Mouse (Mus musculus): ENCODE results near the gene Ttc12. TPM values are rescaled to one million over a fixed set of nuclear protein-coding genes. Genes with fewer than 3 reads are reported as not detected.
A peak's percentile ranks its signal among the peaks of the same experiment; 100 is the strongest.

Ttc12 gene
- polyA plus RNA-seq, 1 experiment from 2014 or later = 4.0 TPM

DNA sequence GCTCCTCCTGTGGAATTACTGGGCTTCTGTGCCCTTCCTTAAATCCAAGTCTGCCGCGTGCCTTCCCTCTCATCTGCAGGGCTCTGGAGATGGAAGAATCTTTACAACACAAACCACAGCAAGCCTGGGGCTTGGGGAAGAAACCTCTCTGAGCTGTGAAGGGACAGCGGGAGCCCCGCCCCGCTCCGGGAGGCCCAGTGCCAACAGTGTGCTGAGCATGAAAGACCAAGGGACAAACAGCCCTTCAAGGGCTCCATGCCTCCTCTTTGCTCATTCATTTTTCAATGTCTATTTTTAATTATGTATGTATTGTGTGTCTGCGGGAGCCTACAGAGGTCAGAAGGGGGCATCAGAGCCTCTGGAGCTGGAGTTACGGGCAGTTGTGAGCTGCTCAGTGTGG, 41.3 kb upstream of the Ttc12 start:
- no peak overlapping the region for H3K9ac ChIP-seq (replicated peaks; ENCODE audit: low read length)
- no peak overlapping the region for H3K4me2 ChIP-seq (replicated peaks; ENCODE audit: low read depth, low read length)
- H3K27ac ChIP-seq (ENCODE audit: low read length) = no peak overlapping the region
- H3K36me3 ChIP-seq (ENCODE audit: insufficient read depth, low read length) = peaks cover 10% of the 10 kb centered on the region
- H3K9me3 ChIP-seq (ENCODE audit: low read length) = no peaks in the 10 kb centered on the region
- H3K4me1 ChIP-seq (ENCODE audit: insufficient read depth, low read length) = no peaks in the 10 kb centered on the region
- ATAC-seq (ENCODE audit: low FRiP score, low TSS enrichment) = no peak
- H3K27me3 ChIP-seq (ENCODE audit: insufficient read depth, low read length) = no peaks in the 10 kb centered on the region
- 73% methylated on average over 8 of the region's 8 CpGs for WGBS
- H3K4me3 ChIP-seq (ENCODE audit: low read length) = no peak overlapping the region

DNA sequence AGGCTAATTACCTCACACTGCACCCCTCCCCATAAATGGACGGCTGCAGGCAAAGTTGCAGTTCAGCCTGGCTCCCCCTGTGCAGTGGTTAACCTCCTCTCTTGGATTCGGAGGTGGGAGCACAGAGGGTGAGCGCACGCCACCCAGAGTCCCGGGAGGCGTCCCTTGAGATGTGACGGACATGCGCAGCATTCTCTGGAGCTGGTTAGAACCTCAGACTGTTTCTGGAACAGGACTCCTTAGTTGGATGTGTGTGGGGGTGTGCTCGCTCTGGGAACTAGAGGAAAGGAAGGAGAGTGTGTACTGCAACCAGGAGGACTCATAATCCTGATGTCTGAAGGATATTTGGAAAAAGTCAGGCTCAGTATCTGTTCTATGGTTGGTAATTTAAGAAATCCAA, 38.7 kb upstream of the Ttc12 start:
- whole genome bisulfite sequencing = 70% methylated on average over 9 of the region's 9 CpGs
- H3K27ac ChIP-seq (ENCODE audit: low read length) = no peak overlapping the region
- no peaks in the 10 kb centered on the region for H3K9me3 ChIP-seq (ENCODE audit: low read length)
- H3K4me1 ChIP-seq (ENCODE audit: insufficient read depth, low read length) = no peaks in the 10 kb centered on the region
- no peaks in the 10 kb centered on the region for H3K27me3 ChIP-seq (ENCODE audit: insufficient read depth, low read length)
- H3K4me3 ChIP-seq (ENCODE audit: low read length) = no peak overlapping the region
- no peak for ATAC-seq (ENCODE audit: low FRiP score, low TSS enrichment)
- H3K9ac ChIP-seq (replicated peaks; ENCODE audit: low read length) = no peak overlapping the region
- no peak overlapping the region for H3K4me2 ChIP-seq (replicated peaks; ENCODE audit: low read depth, low read length)
- H3K36me3 ChIP-seq (ENCODE audit: insufficient read depth, low read length) = peaks cover 19% of the 10 kb centered on the region

DNA sequence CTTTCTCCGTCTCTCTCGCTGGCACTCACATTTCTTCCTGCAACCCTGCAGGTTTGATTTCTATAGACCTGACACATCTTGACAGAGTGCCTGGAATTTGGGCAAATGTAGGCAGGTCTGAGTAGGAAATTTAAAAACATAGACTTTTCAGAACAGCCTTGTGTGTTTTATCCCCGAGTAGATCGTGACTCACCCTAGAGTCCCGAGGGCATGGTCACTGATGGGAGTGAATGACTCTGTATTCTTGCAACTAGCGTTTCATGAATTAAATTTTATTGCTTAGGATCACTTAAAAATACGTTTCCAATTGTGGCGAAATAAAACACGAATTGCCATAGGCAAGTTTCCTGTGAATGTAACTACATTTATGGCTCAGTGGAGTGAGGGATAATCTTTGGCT, 37.9 kb upstream of the Ttc12 start:
- WGBS = 68% methylated on average over 9 of the region's 9 CpGs

DNA sequence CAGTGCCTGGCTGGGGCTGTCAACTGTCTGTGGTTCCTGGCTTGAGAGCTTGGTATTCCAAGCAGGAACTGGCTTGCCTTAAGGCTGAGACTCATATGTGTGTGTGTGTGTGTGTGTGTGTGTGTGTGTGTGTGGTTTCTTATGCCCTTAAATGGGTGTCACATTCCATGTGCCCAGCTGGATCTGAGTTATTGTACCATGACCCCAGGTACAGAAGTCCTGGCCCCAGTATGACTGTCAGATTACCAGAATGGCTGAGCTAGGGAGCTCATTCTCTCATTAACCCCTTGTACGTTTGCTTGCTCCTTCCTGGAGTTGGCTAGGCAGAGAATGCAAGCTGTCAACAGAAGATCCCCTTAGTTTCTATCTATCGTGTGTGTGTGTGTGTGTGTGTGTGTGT, 28.3 kb upstream of the Ttc12 start:
- Histone ChIP-seq H3K36me3 (ENCODE audit: insufficient read depth, low read length) (peaks cover 20% of the 10 kb centered on the region), H3K9me3 (ENCODE audit: low read length) (no peaks in the 10 kb centered on the region), H3K4me2 (replicated peaks; ENCODE audit: low read depth, low read length) (no peak overlapping the region), H3K27ac (ENCODE audit: low read length) (no peak overlapping the region), H3K27me3 (ENCODE audit: insufficient read depth, low read length) (no peaks in the 10 kb centered on the region), H3K4me1 (ENCODE audit: insufficient read depth, low read length) (0 out of 2 replicates have a peak, but pooled peaks cover 7% of the 10 kb centered on the region), H3K4me3 (ENCODE audit: low read length) (no peak overlapping the region), H3K9ac (replicated peaks; ENCODE audit: low read length) (no peak overlapping the region)
- 48% methylated on average over 2 of the region's 2 CpGs for WGBS
- ATAC-seq (ENCODE audit: low FRiP score, low TSS enrichment) = peak; percentile 27; the same call in 1 of the 2 replicates

More for the DNA sequence above, 37.9 kb upstream of the Ttc12 start:
- Histone ChIP-seq H3K36me3 (ENCODE audit: insufficient read depth, low read length) (peaks cover 27% of the 10 kb centered on the region), H3K27me3 (ENCODE audit: insufficient read depth, low read length) (no peaks in the 10 kb centered on the region), H3K4me2 (replicated peaks; ENCODE audit: low read depth, low read length) (no peak overlapping the region), H3K4me1 (ENCODE audit: insufficient read depth, low read length) (no peaks in the 10 kb centered on the region), H3K4me3 (ENCODE audit: low read length) (no peak overlapping the region), H3K9ac (replicated peaks; ENCODE audit: low read length) (no peak overlapping the region), H3K27ac (ENCODE audit: low read length) (no peak overlapping the region), H3K9me3 (ENCODE audit: low read length) (no peaks in the 10 kb centered on the region)
- no peak for ATAC-seq (ENCODE audit: low FRiP score, low TSS enrichment)

DNA sequence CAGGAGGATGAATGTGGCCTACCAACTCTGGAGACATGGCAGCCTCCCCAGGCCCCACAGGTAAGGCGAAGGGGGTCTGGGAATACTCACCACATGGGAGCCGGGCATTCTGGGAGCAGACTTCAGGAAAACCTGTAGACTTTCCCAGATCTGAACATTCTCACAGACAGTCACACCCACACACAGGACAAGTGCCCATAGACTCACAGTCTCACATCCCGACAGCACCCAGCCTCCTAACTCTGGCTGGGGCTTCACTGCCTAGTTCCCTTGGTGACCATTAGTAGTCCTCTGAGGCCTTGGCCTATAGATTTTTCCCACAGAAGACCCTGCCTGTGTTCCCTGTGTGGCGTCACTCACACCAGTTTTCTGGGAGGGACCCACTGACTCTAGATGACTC, 24.6 kb upstream of the Ttc12 start:
- 94% methylated on average over 4 of the region's 4 CpGs for WGBS
- H3K4me2 ChIP-seq (replicated peaks; ENCODE audit: low read depth, low read length) = no peak overlapping the region
- H3K27ac ChIP-seq (ENCODE audit: low read length) = no peak overlapping the region
- H3K9me3 ChIP-seq (ENCODE audit: low read length) = no peaks in the 10 kb centered on the region
- peaks cover 49% of the 10 kb centered on the region for H3K36me3 ChIP-seq (ENCODE audit: insufficient read depth, low read length)
- H3K4me3 ChIP-seq (ENCODE audit: low read length) = no peak overlapping the region
- H3K4me1 ChIP-seq (ENCODE audit: insufficient read depth, low read length) = 0 out of 2 replicates have a peak, but pooled peaks cover 4% of the 10 kb centered on the region
- no peak for ATAC-seq (ENCODE audit: low FRiP score, low TSS enrichment)
- H3K27me3 ChIP-seq (ENCODE audit: insufficient read depth, low read length) = no peaks in the 10 kb centered on the region
- no peak overlapping the region for H3K9ac ChIP-seq (replicated peaks; ENCODE audit: low read length)

DNA sequence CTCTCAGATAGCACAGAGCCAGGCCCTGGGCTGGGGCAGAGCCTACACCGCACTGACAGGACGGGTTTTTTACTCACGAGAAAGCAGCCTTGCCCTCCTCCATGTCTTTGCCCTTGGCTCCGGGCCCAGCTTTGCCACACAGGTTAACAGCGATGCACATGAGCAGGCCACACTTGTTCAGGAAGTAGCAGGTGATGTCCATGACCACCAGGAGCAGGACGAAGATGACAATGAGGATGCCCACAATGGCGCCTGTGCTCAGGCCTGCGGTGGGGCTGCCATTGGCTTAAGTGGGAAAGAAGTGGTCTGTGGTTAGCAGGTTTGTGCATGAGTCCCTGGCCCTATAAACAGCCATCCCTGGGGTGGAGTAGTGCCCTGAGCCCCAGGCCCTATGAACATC, 23.6 kb upstream of the Ttc12 start:
- H3K4me3 ChIP-seq (ENCODE audit: low read length) = no peak overlapping the region
- no peak overlapping the region for H3K9ac ChIP-seq (replicated peaks; ENCODE audit: low read length)
- H3K36me3 ChIP-seq (ENCODE audit: insufficient read depth, low read length) = peaks cover 54% of the 10 kb centered on the region
- no peaks in the 10 kb centered on the region for H3K4me1 ChIP-seq (ENCODE audit: insufficient read depth, low read length)
- WGBS = 94% methylated on average over 8 of the region's 8 CpGs
- no peak overlapping the region for H3K4me2 ChIP-seq (replicated peaks; ENCODE audit: low read depth, low read length)
- ATAC-seq (ENCODE audit: low FRiP score, low TSS enrichment) = no peak
- H3K27ac ChIP-seq (ENCODE audit: low read length) = no peak overlapping the region
- H3K9me3 ChIP-seq (ENCODE audit: low read length) = no peaks in the 10 kb centered on the region
- no peaks in the 10 kb centered on the region for H3K27me3 ChIP-seq (ENCODE audit: insufficient read depth, low read length)

DNA sequence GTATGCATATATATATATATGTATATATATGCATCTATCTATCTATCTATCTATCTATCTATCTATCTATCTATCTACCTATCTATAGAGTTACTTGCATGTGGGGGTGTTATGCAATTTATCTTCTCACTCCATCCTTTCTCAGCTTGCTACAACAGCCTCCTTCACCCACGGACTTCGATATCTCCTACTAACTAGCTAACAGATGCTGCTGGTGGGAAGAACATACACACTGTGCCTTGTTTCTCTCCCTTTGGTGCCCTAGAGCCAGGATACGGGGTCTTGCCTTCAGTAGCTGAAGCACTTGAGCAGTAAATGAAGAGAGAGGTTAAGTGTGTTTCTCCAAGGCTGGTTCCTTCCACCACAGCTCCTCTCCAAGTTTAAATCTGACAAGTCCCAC, 23.1 kb upstream of the Ttc12 start:
- no peaks in the 10 kb centered on the region for H3K27me3 ChIP-seq (ENCODE audit: insufficient read depth, low read length)
- H3K4me1 ChIP-seq (ENCODE audit: insufficient read depth, low read length) = no peaks in the 10 kb centered on the region
- no peak overlapping the region for H3K27ac ChIP-seq (ENCODE audit: low read length)
- peaks cover 54% of the 10 kb centered on the region for H3K36me3 ChIP-seq (ENCODE audit: insufficient read depth, low read length)
- ATAC-seq (ENCODE audit: low FRiP score, low TSS enrichment) = no peak
- no peaks in the 10 kb centered on the region for H3K9me3 ChIP-seq (ENCODE audit: low read length)
- WGBS = 92% methylated on average over 3 of the region's 3 CpGs
- no peak overlapping the region for H3K9ac ChIP-seq (replicated peaks; ENCODE audit: low read length)
- H3K4me3 ChIP-seq (ENCODE audit: low read length) = no peak overlapping the region
- H3K4me2 ChIP-seq (replicated peaks; ENCODE audit: low read depth, low read length) = no peak overlapping the region

DNA sequence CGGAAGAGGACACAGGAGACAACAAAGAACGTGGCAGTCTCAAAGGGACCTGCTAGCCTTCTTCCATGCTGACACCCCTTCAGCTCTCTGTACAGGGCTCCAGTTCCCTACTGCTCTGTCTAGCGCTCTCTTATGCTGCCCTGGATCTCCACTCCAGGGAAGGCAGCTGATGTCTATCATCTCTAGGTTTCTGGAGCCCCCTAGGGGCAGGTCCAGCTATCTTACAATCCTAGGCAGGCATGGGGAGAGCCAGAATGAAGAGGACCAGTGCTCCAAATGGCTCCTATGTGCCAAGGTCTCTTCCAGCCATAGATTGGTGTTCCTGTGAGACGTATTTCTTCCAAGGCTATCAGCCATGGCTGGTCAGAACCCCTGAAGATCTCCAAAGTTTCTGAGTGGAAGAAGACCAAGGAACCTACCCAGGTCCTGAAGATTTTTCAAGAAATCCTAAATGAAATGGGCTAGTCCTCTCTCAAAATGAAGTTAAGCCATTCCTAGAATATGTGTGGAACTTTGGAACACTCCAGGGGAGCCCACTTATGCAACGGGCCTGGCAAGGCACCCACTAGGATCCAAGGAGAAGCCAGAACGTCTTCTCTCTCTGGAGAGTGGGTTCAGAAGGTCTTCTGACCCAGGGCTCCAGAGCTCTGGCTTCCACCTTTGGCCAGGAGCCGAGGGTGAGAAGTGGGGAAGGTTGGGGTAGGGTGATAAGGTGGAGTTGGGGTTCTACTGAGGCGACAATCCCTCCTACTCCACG, 22.0 kb upstream of the Ttc12 start:
- WGBS = 87% methylated on average over 9 of the region's 9 CpGs
- ATAC-seq (ENCODE audit: low FRiP score, low TSS enrichment) = no peak
- Histone ChIP-seq H3K4me1 (ENCODE audit: insufficient read depth, low read length) (no peaks in the 10 kb centered on the region), H3K27ac (ENCODE audit: low read length) (no peak overlapping the region), H3K4me2 (replicated peaks; ENCODE audit: low read depth, low read length) (no peak overlapping the region), H3K9me3 (ENCODE audit: low read length) (no peaks in the 10 kb centered on the region), H3K9ac (replicated peaks; ENCODE audit: low read length) (no peak overlapping the region), H3K4me3 (ENCODE audit: low read length) (no peak overlapping the region), H3K27me3 (ENCODE audit: insufficient read depth, low read length) (no peaks in the 10 kb centered on the region), H3K36me3 (ENCODE audit: insufficient read depth, low read length) (peaks cover 52% of the 10 kb centered on the region)

DNA sequence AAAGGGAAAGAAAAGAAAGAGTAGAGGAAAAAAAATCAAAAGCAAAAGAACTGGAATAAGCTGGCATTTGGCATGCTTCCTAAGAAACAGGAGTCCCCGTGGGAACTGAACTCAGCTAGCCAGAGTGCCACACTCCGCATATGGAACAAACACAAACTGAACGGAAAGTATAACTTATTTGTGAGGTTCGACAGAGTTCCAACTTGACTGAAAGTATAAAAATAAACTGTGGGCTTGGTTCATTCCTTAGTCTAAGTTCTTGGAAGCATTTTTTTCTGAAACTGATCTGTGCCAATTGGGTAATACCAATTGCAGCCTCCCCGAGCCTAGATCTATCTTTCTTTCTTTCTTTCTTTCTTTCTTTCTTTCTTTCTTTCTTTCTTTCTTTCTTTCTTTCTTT, 18.6 kb upstream of the Ttc12 start:
- H3K9me3 ChIP-seq (ENCODE audit: low read length) = no peaks in the 10 kb centered on the region
- H3K4me3 ChIP-seq (ENCODE audit: low read length) = no peak overlapping the region
- ATAC-seq (ENCODE audit: low FRiP score, low TSS enrichment) = no peak
- no peak overlapping the region for H3K27ac ChIP-seq (ENCODE audit: low read length)
- H3K9ac ChIP-seq (replicated peaks; ENCODE audit: low read length) = no peak overlapping the region
- peaks cover 42% of the 10 kb centered on the region for H3K36me3 ChIP-seq (ENCODE audit: insufficient read depth, low read length)
- no peak overlapping the region for H3K4me2 ChIP-seq (replicated peaks; ENCODE audit: low read depth, low read length)
- no peaks in the 10 kb centered on the region for H3K27me3 ChIP-seq (ENCODE audit: insufficient read depth, low read length)
- WGBS = 80% methylated on average over 5 of the region's 5 CpGs
- no peaks in the 10 kb centered on the region for H3K4me1 ChIP-seq (ENCODE audit: insufficient read depth, low read length)

DNA sequence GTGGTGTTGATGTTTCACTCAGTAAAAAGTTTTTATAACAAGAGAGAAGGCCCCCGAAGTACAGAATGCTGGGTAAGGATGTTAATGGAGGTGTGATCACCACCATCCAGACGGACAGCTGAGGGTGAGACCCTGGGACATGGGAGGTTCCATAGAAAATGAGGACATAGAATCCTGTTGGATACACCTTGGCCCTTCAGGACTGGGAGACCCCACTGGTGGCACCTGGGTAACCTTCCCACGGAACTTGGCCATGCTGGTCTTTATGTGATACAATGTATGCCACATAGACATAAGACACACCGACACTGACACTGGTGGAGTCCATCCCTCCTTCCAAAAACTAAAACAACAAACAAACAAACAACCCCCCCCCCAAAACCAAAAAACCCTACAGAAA, 16.2 kb upstream of the Ttc12 start:
- Histone ChIP-seq H3K27ac (ENCODE audit: low read length) (no peak overlapping the region), H3K27me3 (ENCODE audit: insufficient read depth, low read length) (no peaks in the 10 kb centered on the region), H3K9me3 (ENCODE audit: low read length) (no peaks in the 10 kb centered on the region), H3K4me2 (replicated peaks; ENCODE audit: low read depth, low read length) (no peak overlapping the region), H3K4me3 (ENCODE audit: low read length) (no peak overlapping the region), H3K4me1 (ENCODE audit: insufficient read depth, low read length) (no peaks in the 10 kb centered on the region), H3K36me3 (ENCODE audit: insufficient read depth, low read length) (peaks cover 20% of the 10 kb centered on the region), H3K9ac (replicated peaks; ENCODE audit: low read length) (no peak overlapping the region)
- no peak for ATAC-seq (ENCODE audit: low FRiP score, low TSS enrichment)
- WGBS = 91% methylated on average over 4 of the region's 4 CpGs
